Mouse (Mus musculus) left cerebral cortex, adult 9 months (tissue): ENCODE results near the gene Mlx.
A peak's percentile ranks its signal among the peaks of the same experiment; 100 is the strongest.

Source experiments
- DNase-seq, 2 experiments: peaks; one replicate each; pipeline ENCODE4 v3.0.0; 2022; ENCODE audit warnings: low spot score in 2 of 2

The Mlx gene

GRCm38 (mm10) chr11:101086756-101087681 lies at the start of gene Mlx:
Gene Mlx (plus strand): TSS chr11:101087277.
- peak; percentile 80 to 95 for DNase-seq

GRCm38 (mm10) chr11:101037795-101038194 lies 49.3 kb upstream of the Mlx start:
- no peak for DNase-seq

GRCm38 (mm10) chr11:101045826-101046225 lies 41.3 kb upstream of the Mlx start:
- DNase-seq: no peak

- no peak for DNase-seq
Measured at GRCm38 (mm10) chr11:101046440-101046839, 40.6 kb upstream of the Mlx start.

GRCm38 (mm10) chr11:101047502-101047901 lies 39.6 kb upstream of the Mlx start:
- DNase-seq: no peak

GRCm38 (mm10) chr11:101050359-101050758 lies 36.7 kb upstream of the Mlx start:
- DNase-seq: peak in 1 of 2 experiments; percentile 60

GRCm38 (mm10) chr11:101051051-101051493 lies 36.0 kb upstream of the Mlx start:
- peak in 1 of 2 experiments; percentile 39 for DNase-seq

- no peak for DNase-seq
Measured at GRCm38 (mm10) chr11:101051617-101052016, 35.5 kb upstream of the Mlx start.

GRCm38 (mm10) chr11:101052751-101053473 lies 34.2 kb upstream of the Mlx start:
- DNase-seq: no peak

- DNase-seq: no peak
Measured at GRCm38 (mm10) chr11:101053974-101054373, 33.1 kb upstream of the Mlx start.

GRCm38 (mm10) chr11:101055418-101055817 lies 31.7 kb upstream of the Mlx start:
- DNase-seq: no peak

GRCm38 (mm10) chr11:101056885-101057284 lies 30.2 kb upstream of the Mlx start:
- DNase-seq: no peak

- DNase-seq: peak in 1 of 2 experiments; percentile 90
Measured at GRCm38 (mm10) chr11:101057860-101058259, 29.2 kb upstream of the Mlx start.

GRCm38 (mm10) chr11:101058726-101059125 lies 28.4 kb upstream of the Mlx start:
- no peak for DNase-seq

- DNase-seq: no peak
Measured at GRCm38 (mm10) chr11:101059473-101059872, 27.6 kb upstream of the Mlx start.

- DNase-seq: peak in 1 of 2 experiments; percentile 63
Measured at GRCm38 (mm10) chr11:101060126-101060525, 27.0 kb upstream of the Mlx start.

GRCm38 (mm10) chr11:101061049-101061448 lies 26.0 kb upstream of the Mlx start:
- no peak for DNase-seq

GRCm38 (mm10) chr11:101062165-101062884 lies 24.8 kb upstream of the Mlx start:
- DNase-seq: no peak

- DNase-seq: no peak
Measured at GRCm38 (mm10) chr11:101062971-101063675, 24.0 kb upstream of the Mlx start.

- no peak for DNase-seq
Measured at GRCm38 (mm10) chr11:101063676-101064327, 23.3 kb upstream of the Mlx start.

GRCm38 (mm10) chr11:101064462-101064861 lies 22.6 kb upstream of the Mlx start:
- DNase-seq: no peak
